Mouse (Mus musculus) retina, postnatal 1 day (tissue): ENCODE measurements around the gene Nubpl.
A peak's percentile ranks its signal among the peaks of the same experiment; 100 is the strongest.

Experiments
- DNase-seq: peaks from one replicate; pipeline ENCODE4 v3.0.0-alpha.2; 2012

Gene Nubpl

GRCm38 (mm10) chr12:52248531-52248930, 151.0 kb downstream of the Nubpl start:
- DNase-seq, result no peak

DNA sequence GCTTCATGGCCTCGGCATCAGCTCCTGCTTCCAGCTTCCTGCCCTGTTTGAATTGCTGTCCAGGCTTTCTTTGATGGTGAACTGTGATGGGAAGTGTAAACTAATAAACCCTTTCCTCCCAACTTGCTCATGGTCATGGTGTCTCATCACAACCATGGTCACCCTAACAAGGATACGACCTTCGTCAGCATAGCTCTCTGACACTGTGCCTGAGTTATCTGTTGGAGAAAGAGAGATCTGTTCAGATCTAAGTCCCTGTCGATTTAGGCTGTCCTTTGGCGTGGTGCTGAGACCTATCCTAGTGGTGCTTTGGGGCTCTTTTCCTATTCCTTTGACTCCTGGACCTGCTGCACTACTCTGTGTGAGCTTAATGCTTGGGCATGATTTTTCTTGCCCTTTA, 156.6 kb downstream of the Nubpl start:
- DNase-seq, result no peak

DNA sequence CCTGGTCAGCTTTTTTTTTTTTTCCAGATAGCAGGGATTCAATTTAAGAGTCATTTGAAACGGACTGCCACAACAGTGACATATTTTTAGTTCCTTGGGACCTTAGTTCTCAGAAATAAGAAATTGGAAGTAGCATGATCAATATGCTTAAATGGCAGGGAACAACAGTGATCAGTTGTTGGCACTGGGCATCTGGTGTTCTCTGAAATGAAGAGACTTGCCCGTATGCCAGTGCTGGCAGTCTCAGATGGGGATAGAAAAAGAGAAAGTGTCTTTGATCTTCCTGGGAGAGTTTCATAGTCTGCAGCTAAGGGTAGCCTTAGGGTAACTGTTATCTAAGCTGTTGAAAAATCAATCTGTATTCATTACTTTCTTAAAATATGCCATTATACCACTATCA, 170.6 kb downstream of the Nubpl start:
- no peak for DNase-seq

DNA sequence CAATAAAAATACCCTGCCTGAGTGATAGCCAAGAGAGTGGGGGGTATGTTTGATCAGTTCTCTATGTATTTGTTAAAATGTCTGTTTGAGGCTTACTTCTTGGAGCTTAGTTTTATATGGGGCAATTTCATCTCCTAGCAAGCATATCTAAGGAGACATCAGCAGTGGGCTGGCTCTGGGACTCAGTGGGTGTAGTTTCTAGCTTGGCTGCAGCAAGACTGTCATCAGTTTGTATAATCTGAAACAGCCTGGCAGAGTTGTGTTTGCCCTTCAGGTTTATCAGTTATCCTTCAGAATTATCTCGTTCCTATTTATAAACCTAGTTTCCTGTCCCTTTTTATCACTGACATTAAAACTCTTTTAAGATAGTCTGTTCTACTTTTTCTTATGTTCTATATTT, 175.3 kb downstream of the Nubpl start:
- DNase-seq, result no peak

DNA sequence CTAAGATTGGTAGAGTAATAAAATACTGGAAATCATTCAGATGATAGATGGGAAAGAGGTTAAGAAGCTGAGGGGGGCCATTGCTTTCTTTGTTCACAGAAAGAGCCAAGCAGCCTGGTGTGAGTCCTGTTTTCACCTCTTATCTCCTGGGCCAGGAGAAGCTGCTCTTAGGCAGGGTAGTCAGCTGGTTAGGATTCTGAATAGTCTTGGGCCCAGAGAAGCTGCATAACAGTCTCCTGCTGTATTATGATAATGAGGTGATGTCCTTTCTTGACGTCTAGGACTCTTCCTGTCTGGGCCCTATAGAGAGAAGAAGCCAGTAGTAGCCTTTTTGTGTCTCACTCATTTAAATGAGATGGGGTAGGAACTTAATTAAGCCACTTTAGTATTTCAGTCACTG, 178.8 kb downstream of the Nubpl start:
- DNase-seq, result no peak

DNA sequence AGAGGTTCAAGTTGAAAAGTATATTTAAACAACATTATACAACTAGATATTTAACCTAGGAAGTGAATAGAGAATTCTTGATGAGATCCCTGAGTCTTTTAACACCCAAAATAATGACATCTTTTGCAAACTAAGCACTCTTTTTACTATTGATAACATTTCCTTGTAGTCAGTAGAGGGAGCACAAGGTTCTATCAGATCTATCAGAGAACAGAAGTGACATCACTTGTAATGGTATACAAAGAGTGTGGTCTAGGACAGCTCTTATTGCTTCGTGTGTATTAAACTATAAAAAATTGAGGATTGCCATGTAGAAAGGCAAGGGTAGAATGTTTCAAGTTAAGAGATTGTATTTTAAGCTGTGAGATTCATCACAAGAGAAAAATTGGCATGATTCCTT, 183.7 kb downstream of the Nubpl start:
- DNase-seq, result no peak

GRCm38 (mm10) chr12:52284471-52284870, 186.9 kb downstream of the Nubpl start:
- no peak for DNase-seq

- DNase-seq, result no peak
Measured at GRCm38 (mm10) chr12:52286802-52287201, 189.3 kb downstream of the Nubpl start.

- DNase-seq, result no peak
Measured at GRCm38 (mm10) chr12:52288537-52288936, 191.0 kb downstream of the Nubpl start.

GRCm38 (mm10) chr12:52288941-52289567, 191.5 kb downstream of the Nubpl start:
- peak; percentile 69 for DNase-seq

DNA sequence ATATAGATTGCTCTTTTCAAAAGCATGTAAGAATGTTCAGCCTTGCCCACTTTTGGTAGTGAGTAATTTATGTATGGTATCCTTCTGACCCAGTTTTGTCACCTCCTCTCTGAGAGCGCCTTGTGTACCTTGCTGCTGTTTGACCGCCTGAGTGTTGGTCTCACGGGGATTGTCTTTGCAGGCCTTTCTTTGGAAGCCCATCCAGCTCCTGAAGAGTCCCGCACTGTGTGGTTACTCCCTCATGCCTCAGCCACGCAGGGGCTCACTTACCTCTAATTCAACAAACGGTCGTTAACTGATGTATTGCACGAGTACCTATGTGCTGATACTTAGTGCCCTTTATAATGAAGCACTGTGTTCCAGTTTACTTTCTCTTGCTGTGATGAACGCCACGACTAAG, 192.1 kb downstream of the Nubpl start:
- peak; percentile 32 for DNase-seq

- no peak for DNase-seq
Measured at GRCm38 (mm10) chr12:52293931-52294330, 196.4 kb downstream of the Nubpl start.

- no peak for DNase-seq
Measured at GRCm38 (mm10) chr12:52297988-52298387, 200.5 kb downstream of the Nubpl start.

DNA sequence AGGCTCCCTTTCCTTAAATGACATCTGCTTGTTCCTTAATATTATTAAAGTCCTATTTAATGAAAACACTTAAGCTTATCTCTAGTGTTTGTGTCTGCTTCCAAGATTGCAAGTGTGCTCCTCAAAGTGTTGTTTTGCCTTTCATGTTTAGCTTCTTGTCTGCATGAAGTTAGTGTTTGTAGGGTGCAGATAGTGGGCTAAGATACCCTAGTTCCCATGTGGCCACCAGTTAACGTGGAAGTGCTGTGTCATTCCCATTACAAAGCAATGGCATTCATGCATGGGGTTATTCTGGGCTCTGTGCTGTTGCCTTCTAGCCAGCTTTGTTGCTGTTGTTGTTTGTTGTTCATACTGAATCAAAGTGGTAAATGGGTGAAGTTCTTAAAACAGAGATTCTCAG, 201.1 kb downstream of the Nubpl start:
- no peak for DNase-seq

- DNase-seq, result no peak
Measured at GRCm38 (mm10) chr12:52302961-52303360, 205.4 kb downstream of the Nubpl start.

DNA sequence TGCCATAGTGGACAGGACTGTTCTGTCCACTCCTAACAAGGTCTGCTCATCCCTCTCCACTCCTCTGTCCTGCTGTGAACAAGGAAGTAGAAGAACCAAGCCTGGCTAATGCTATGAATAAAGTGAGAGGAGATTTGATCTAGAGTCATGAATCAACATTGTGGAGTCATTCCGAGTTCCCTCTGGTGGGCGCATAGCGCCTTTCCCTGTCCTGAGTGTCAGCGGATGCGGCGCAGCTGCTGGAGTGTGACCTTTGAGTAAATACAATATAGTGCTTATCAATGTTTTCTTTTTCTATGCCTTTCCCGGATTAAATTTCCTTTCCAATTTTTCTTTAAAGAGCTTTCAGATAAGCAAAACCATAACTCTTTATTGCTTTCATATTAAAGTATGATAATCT, 208.8 kb downstream of the Nubpl start:
- DNase-seq, result no peak

DNA sequence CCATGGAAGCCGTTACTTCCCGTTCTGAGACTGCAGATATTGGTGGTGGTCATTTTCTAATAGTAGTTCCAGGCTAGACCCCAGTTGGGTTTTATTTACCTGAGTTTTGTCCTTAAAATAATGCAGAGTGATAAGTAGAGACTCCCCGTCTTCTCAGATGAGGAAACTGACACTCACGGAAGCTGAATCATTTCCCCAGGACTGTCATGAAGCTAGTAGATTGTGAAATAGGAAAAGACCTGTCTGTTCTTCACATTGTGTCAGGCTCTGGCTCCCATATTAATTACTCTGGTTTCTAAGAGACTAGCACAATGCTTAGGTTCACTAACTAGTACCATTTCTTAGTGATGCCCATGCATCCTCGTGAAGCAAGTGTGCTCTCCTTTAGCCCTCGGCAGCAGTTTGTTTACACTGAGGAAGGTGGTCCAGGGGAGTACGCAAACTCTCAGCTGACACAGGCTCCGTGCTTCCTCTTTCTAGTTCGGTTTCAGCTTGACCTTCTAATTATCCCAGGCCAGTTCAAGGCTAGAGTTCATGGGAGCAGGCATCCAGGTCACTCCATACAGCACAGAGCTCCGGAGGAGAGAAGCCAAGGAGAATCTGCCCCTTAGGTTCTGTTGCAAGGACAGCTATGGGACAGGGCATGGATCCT, 209.9 kb downstream of the Nubpl start:
- DNase-seq, result no peak

DNA sequence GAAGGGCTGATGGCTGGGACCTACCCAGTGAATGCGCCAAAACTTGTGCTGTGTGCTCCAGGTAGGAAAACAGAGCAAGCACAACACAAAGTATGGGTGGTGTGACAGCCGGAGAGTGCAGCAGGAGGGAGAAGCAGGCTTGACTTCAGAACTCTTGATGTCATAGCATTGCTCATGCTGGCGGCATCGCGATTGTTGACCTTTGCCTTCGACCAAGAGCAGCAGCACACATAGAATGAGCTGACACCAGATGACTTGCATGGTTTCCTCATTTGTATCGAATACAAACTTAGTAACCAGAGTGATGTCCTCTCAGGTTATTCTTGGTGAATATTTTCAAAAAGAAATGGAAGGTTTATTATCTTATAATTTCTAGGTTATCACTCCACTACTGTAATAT, 211.1 kb downstream of the Nubpl start:
- no peak for DNase-seq

- DNase-seq, result no peak
Measured at GRCm38 (mm10) chr12:52314818-52315217, 217.3 kb downstream of the Nubpl start.

DNA sequence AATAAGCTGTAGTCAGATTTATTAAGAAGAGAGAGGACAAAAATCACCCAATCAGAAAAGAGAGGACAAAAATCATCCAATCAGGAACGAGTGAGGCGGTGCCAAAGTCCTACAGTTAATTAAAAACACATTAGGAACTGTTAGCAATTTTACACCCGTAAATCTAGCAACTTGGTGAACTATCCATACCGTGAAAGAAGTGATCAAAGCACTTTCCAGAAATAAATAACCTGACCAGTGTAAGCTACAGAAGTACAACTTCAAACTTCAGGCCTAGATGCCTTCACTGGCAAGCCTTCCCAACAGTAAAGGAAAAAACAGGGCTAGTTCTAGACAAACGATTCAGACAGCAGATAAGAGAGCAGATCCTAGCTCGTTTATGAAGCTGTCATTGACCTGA, 220.1 kb downstream of the Nubpl start:
- no peak for DNase-seq

DNA sequence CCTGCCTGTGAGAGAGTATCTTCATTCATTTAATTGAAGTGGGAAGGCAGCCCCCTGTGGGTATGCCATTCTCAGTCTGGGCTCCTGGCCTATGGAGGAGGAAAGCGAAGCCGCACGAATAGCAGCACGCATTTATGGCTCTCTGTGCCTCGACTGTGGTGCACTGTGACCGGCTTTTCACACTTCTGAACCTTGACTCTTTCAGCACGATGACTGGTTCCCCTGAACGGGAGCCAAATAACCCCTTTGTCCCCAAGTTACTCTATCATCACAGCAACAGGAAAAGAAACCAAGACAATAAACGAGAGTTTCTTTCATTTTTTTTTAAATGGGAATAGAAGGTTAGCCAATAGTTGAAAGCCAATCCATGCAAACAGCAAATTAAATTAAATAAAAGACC, 220.9 kb downstream of the Nubpl start:
- no peak for DNase-seq

GRCm38 (mm10) chr12:52319156-52319555, 221.6 kb downstream of the Nubpl start:
- DNase-seq, result no peak

GRCm38 (mm10) chr12:52328488-52328887, 231.0 kb downstream of the Nubpl start:
- DNase-seq, result no peak

- peak; percentile 45 for DNase-seq
Measured at GRCm38 (mm10) chr12:52335142-52335765, 237.7 kb downstream of the Nubpl start.
